Mouse (Mus musculus): ENCODE measurements around the gene Plcd3.

Gene Plcd3

DNA sequence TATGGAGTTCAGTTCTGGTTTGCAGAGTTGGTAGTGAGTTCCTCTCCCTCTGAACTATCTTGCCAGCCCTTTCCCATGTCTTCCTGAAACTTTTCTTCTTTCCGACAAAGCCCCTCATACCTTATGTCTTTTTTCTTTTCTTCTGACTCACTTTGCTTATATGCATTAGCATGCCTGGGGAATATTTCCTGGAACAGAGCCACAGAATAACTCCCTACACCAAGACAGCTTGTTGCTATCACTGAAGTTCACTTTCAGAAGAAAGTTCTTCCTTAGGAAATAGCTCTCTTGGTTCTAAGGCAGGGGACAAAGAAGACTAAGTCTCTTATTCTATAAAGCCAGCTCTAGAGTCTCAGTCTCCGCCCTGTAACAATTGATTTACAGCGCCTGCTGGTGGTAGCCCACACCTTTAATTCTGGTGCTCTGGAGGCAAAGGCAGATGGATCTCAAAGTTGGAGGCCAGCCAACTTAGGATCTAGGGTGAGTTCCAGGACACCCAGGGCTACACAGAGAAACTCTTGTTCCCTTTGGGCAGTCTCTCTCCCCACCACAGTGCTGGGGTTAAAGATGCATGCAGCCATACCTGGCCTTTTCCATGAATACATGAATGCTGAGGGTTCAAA lies 80.6 kb downstream of the Plcd3 start:
- DNase-seq (ENCODE audit: low spot score), result no peak
